Mouse (Mus musculus) intestine, postnatal 0 days (tissue): Measurements from ENCODE around the gene Gnai3. TPM values are rescaled to one million over a fixed set of nuclear protein-coding genes. Genes with fewer than 3 reads are reported as not detected.
A peak's percentile ranks its signal among the peaks of the same experiment; 100 is the strongest.

ENCODE experiments used
- ATAC-seq: fragments of 200-750 bp; cut with Nextera tagmentation; 2 replicates; pipeline ENCODE4 v1.8.0; 2017; ENCODE audit warnings: mild to moderate bottlenecking, moderate TSS enrichment, moderate library complexity
- H3K27ac ChIP-seq: fragments of 300-500 bp; sonication (generic); 2 replicates; pipeline ENCODE4 v1.5.1; 2014; ENCODE audit warnings: mild to moderate bottlenecking, low read depth, low read length, moderate library complexity
- H3K27me3 ChIP-seq: fragments of 300-500 bp; sonication (generic); replicated peaks from 2 replicates; pipeline ENCODE4 v1.6.1; 2014; ENCODE audit warnings: low read length, mixed read lengths; ENCODE audit not compliant: control insufficient read depth, insufficient read depth
- H3K36me3 ChIP-seq: fragments of 300-500 bp; sonication (generic); 2 replicates; pipeline ENCODE4 v1.6.1; 2014; ENCODE audit warnings: mild to moderate bottlenecking, moderate library complexity; ENCODE audit not compliant: control insufficient read depth, insufficient read depth
- H3K4me1 ChIP-seq: fragments of 300-500 bp; sonication (generic); replicated peaks from 2 replicates; pipeline ENCODE4 v1.6.1; 2014; ENCODE audit warnings: antibody characterized with exemption, low read length, mixed read lengths; ENCODE audit not compliant: control insufficient read depth, insufficient read depth
- H3K4me2 ChIP-seq: fragments of 300-500 bp; sonication (generic); replicated peaks from 2 replicates; pipeline ENCODE4 v1.6.1; 2014; ENCODE audit warnings: low read depth, mild to moderate bottlenecking, moderate library complexity
- H3K4me3 ChIP-seq: fragments of 300-500 bp; sonication (generic); 2 replicates; pipeline ENCODE4 v1.5.1; 2014; ENCODE audit warnings: low read depth, low read length
- H3K9ac ChIP-seq: fragments of 300-500 bp; sonication (generic); 2 replicates; pipeline ENCODE4 v1.6.1; 2014; ENCODE audit warnings: mild to moderate bottlenecking, low read depth, low read length
- H3K9me3 ChIP-seq: fragments of 300-500 bp; sonication (generic); 2 replicates; pipeline ENCODE4 v1.6.1; 2016; ENCODE audit warnings: mixed run types; ENCODE audit not compliant: control insufficient read depth
- CTCF ChIP-seq: sonication (generic); IDR thresholded peaks from 2 replicates; pipeline ENCODE4 v1.5.1; 2016; ENCODE audit warnings: low read depth, mild to moderate bottlenecking, control low read depth, antibody characterized with exemption, moderate library complexity
- WGBS: fragments of 180-500 bp; shearing (Covaris S2); extraction: QIAGEN DNeasy Blood & Tissue Kit; methylation state at CpG from one replicate; pipeline ENCODE4 v1.1.7; 2014; 5-methylcytosine and 5-hydroxymethylcytosine counted together
- polyA plus RNA-seq: library from polyadenylated mRNA; unstranded; fragments of >200 nt; fragmentation: Nextera tagmentation; extraction: Ambion mirVana; gene quantifications from 2 replicates; pipeline ENCODE4 v1.2.1, GENCODE M21; 2015

Gnai3 gene
- polyA plus RNA-seq, 1 experiment from 2014 or later = 101 TPM

GRCm38 (mm10) chr3:108111320-108111719 is 34.6 kb downstream of the Gnai3 start:
- Histone ChIP-seq H3K36me3 (peaks cover 55% of the 10 kb centered on the region), H3K4me2 (no peak overlapping the region), H3K27me3 (no peaks in the 10 kb centered on the region), H3K4me3 (no peak overlapping the region), H3K9me3 (no peaks in the 10 kb centered on the region), H3K9ac (no peak overlapping the region), H3K27ac (no peak overlapping the region), H3K4me1 (no peaks in the 10 kb centered on the region; the same call in 1 of the 2 replicates)
- no peak for ATAC-seq
- TF ChIP-seq CTCF = no peak
- WGBS = 77% methylated on average over 5 of the region's 5 CpGs

DNA sequence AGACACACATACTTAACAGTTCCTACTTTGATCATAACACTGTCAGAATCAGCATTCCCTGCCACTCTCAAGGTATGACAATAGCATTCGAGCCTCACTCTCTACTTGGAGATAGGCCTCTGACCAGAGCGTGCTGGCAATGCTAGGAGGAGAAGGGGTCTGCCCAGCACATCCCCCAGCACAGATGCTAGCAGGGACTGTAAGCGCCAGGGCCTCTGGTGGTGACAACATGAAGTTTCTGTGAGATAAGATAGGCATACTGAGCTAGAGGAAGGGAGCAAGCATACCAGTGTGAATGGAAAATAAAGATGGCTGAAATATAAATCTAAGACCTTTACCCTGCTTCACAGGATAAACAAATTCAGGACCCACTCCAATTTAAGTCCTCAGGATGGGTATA is 40.7 kb downstream of the Gnai3 start:
- no peaks in the 10 kb centered on the region for H3K9me3 ChIP-seq
- no peaks in the 10 kb centered on the region for H3K4me1 ChIP-seq
- no peak overlapping the region for H3K27ac ChIP-seq
- H3K4me3 ChIP-seq = no peak overlapping the region
- no peak for ATAC-seq
- no peak overlapping the region for H3K9ac ChIP-seq
- WGBS = 87% methylated on average over 3 of the region's 3 CpGs
- H3K36me3 ChIP-seq = peaks cover 29% of the 10 kb centered on the region
- no peaks in the 10 kb centered on the region for H3K27me3 ChIP-seq
- no peak overlapping the region for H3K4me2 ChIP-seq
- peak; percentile 9; the same call in 1 of the 2 replicates for TF ChIP-seq CTCF

- H3K9me3 ChIP-seq = no peaks in the 10 kb centered on the region
- 88% methylated on average over 6 of the region's 6 CpGs for WGBS
- no peak for TF ChIP-seq CTCF
Measured at GRCm38 (mm10) chr3:108102075-108102474, 43.9 kb downstream of the Gnai3 start.

GRCm38 (mm10) chr3:108101594-108101993 is 44.4 kb downstream of the Gnai3 start:
- TF ChIP-seq CTCF = no peak
- Histone ChIP-seq H3K9ac (no peak overlapping the region), H3K4me3 (no peak overlapping the region), H3K9me3 (no peaks in the 10 kb centered on the region), H3K4me1 (no peaks in the 10 kb centered on the region), H3K27ac (no peak overlapping the region), H3K4me2 (no peak overlapping the region), H3K36me3 (no peaks in the 10 kb centered on the region), H3K27me3 (no peaks in the 10 kb centered on the region)
- WGBS = 44% methylated on average over 3 of the region's 3 CpGs
- no peak for ATAC-seq

More at GRCm38 (mm10) chr3:108102075-108102474, 43.9 kb downstream of the Gnai3 start:
- Histone ChIP-seq H3K9ac (no peak overlapping the region), H3K4me1 (no peaks in the 10 kb centered on the region), H3K27me3 (no peaks in the 10 kb centered on the region), H3K4me2 (no peak overlapping the region), H3K36me3 (no peaks in the 10 kb centered on the region; the same call in 1 of the 2 replicates), H3K4me3 (no peak overlapping the region), H3K27ac (no peak overlapping the region)
- no peak for ATAC-seq

DNA sequence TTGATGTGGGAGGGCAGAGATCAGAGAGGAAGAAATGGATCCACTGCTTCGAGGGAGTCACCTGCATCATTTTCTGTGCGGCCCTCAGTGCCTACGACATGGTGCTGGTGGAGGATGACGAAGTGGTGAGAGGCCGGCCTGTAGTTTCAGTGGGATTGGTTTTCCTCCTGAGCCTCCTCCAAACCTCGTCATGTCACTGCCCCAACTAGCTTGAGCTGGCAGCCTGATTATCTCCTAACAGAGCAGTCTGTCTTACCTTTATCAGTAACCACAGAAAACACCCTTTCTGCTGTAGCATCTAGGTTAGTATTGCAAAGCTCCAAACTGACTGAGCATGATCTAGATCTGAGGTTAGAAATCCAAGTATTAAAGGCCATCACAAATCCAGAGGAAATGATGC is 47.6 kb downstream of the Gnai3 start:
- Histone ChIP-seq H3K4me3 (no peak overlapping the region), H3K4me1 (no peaks in the 10 kb centered on the region), H3K36me3 (no peaks in the 10 kb centered on the region), H3K27ac (no peak overlapping the region), H3K9me3 (no peaks in the 10 kb centered on the region), H3K4me2 (no peak overlapping the region), H3K27me3 (no peaks in the 10 kb centered on the region), H3K9ac (no peak overlapping the region)
- 82% methylated on average over 6 of the region's 6 CpGs for WGBS
- TF ChIP-seq CTCF = no peak
- no peak for ATAC-seq

GRCm38 (mm10) chr3:108097656-108098055 is 48.3 kb downstream of the Gnai3 start:
- Histone ChIP-seq H3K4me3 (no peak overlapping the region), H3K9ac (no peak overlapping the region), H3K4me2 (no peak overlapping the region), H3K36me3 (no peaks in the 10 kb centered on the region), H3K27me3 (no peaks in the 10 kb centered on the region), H3K4me1 (no peaks in the 10 kb centered on the region), H3K9me3 (no peaks in the 10 kb centered on the region), H3K27ac (no peak overlapping the region)
- no peak for TF ChIP-seq CTCF
- WGBS = 90% methylated on average over 8 of the region's 8 CpGs
- ATAC-seq = no peak

DNA sequence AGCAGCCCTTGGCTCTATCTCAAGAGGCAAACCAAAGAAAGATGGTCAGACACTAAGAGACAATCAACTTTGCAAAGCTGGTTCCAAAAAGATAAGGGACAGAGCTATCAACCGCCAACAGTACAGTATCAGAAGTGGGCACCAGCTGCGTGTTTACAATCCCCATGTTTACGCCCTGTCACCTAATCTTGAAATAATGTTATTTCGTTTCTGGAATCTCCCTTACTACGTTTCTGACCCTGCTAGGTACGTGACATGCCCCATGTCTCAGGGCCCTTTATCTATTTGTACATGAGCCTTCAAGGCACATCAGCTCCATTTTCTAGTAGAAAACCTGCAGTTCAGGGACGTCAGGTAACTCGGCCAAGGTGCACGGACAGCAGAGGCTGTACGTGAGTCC is 49.2 kb downstream of the Gnai3 start:
- TF ChIP-seq CTCF = no peak
- H3K36me3 ChIP-seq = no peaks in the 10 kb centered on the region
- 63% methylated on average over 10 of the region's 10 CpGs for WGBS
- H3K4me1 ChIP-seq = no peaks in the 10 kb centered on the region
- H3K4me2 ChIP-seq = no peak overlapping the region
- H3K27me3 ChIP-seq = no peaks in the 10 kb centered on the region
- no peak overlapping the region for H3K9ac ChIP-seq
- no peak for ATAC-seq
- no peak overlapping the region for H3K27ac ChIP-seq
- no peak overlapping the region for H3K4me3 ChIP-seq
- H3K9me3 ChIP-seq = no peaks in the 10 kb centered on the region
